Mouse (Mus musculus) midbrain, postnatal 0 days (tissue): ENCODE results near the gene Cish. TPM values are rescaled to one million over a fixed set of nuclear protein-coding genes. Genes with fewer than 3 reads are reported as not detected.

Experiments
- ATAC-seq: fragments of 200-750 bp; cut with Nextera tagmentation; 2 replicates; pipeline ENCODE4 v1.8.0; 2017; ENCODE audit warnings: moderate number of reproducible peaks, mild to moderate bottlenecking, moderate TSS enrichment, moderate library complexity; ENCODE audit not compliant: low FRiP score
- DNase-seq: peaks from one replicate; pipeline ENCODE4 v3.0.0-alpha.2; 2015; ENCODE audit warnings: low spot score
- H3K27ac ChIP-seq: fragments of 300-500 bp; sonication (generic); 2 replicates; pipeline ENCODE4 v1.5.1; 2014; ENCODE audit warnings: low read depth, mild to moderate bottlenecking, low read length, mixed read lengths
- H3K27me3 ChIP-seq: fragments of 300-500 bp; sonication (generic); 2 replicates; pipeline ENCODE4 v1.6.1; 2014; ENCODE audit warnings: low read length, control low read depth, mixed read lengths; ENCODE audit not compliant: insufficient read depth
- H3K36me3 ChIP-seq: fragments of 300-500 bp; sonication (generic); 2 replicates; pipeline ENCODE4 v1.6.1; 2014; ENCODE audit warnings: low read length, control low read depth, mixed read lengths; ENCODE audit not compliant: insufficient read depth
- H3K4me1 ChIP-seq: fragments of 300-500 bp; sonication (generic); 2 replicates; pipeline ENCODE4 v1.6.1; 2014; ENCODE audit warnings: mild to moderate bottlenecking, control low read depth, antibody characterized with exemption, low read length, mixed read lengths; ENCODE audit not compliant: insufficient read depth
- H3K4me2 ChIP-seq: fragments of 300-500 bp; sonication (generic); 2 replicates; pipeline ENCODE4 v1.6.1; 2014; ENCODE audit warnings: low read depth, mild to moderate bottlenecking, low read length, mixed read lengths; ENCODE audit not compliant: poor library complexity, severe bottlenecking
- H3K4me3 ChIP-seq: fragments of 300-500 bp; sonication (generic); 2 replicates; pipeline ENCODE4 v1.5.1; 2014; ENCODE audit warnings: low read depth, mild to moderate bottlenecking, low read length, moderate library complexity
- H3K9ac ChIP-seq: fragments of 300-500 bp; sonication (generic); replicated peaks from 2 replicates; pipeline ENCODE4 v1.6.1; 2014; ENCODE audit warnings: mild to moderate bottlenecking, low read length, moderate library complexity, mixed read lengths; ENCODE audit not compliant: poor library complexity, severe bottlenecking
- H3K9me3 ChIP-seq: fragments of 300-500 bp; sonication (generic); 2 replicates; pipeline ENCODE4 v1.6.1; 2016; ENCODE audit warnings: low read length, control low read depth
- CTCF ChIP-seq: IDR thresholded peaks from 2 replicates; pipeline ENCODE4 v1.5.1; 2016; ENCODE audit warnings: antibody characterized with exemption, mild to moderate bottlenecking
- WGBS: fragments of 180-500 bp; shearing (Covaris S2); extraction: QIAGEN DNeasy Blood & Tissue Kit; methylation state at CpG from one replicate; pipeline ENCODE4 v1.1.7; 2014; 5-methylcytosine and 5-hydroxymethylcytosine counted together
- polyA plus RNA-seq: library from polyadenylated mRNA; unstranded; fragments of >200 nt; fragmentation: Nextera tagmentation; extraction: Ambion mirVana; gene quantifications from 2 replicates; pipeline ENCODE4 v1.2.1, GENCODE M21; 2015
- total RNA-seq: library from RNA; depleted of rRNA; stranded (reverse); fragments of >200 nt; gene quantifications from 2 replicates; pipeline ENCODE4 v1.2.3, GENCODE M21; 2014

Cish gene
- total and polyA plus RNA-seq, 2 experiments from 2014 or later, result 6.0 to 6.7 TPM

DNA sequence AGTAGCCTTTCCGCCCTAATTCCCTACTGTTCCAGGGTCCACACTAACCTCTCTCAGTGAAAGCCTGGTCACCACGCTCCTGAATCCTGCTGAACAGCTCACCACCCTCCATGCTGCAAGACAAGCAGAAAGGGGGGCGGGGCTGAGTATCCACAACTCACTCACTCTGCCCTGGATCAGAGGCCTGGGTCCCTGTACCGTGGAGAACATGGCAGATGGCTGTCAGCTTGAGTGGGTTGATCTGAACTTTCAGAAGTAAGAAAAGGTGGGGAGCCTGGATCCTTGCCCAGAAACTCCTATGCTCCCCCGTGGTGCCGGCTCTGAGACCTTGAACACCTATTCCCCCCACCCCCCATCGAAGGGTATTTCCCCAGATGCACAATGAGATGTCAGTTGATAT is 33.5 kb upstream of the Cish start:
- Histone ChIP-seq H3K36me3 (no peaks in the 10 kb centered on the region), H3K4me2 (no peak overlapping the region), H3K9me3 (no peaks in the 10 kb centered on the region), H3K4me3 (no peak overlapping the region), H3K4me1 (no peaks in the 10 kb centered on the region), H3K27ac (no peak overlapping the region), H3K9ac (no peak overlapping the region), H3K27me3 (no peaks in the 10 kb centered on the region)
- WGBS, result 69% methylated on average over 7 of the region's 7 CpGs
- peak; percentile 51 for DNase-seq
- TF ChIP-seq CTCF, result no peak
- ATAC-seq, result no peak

DNA sequence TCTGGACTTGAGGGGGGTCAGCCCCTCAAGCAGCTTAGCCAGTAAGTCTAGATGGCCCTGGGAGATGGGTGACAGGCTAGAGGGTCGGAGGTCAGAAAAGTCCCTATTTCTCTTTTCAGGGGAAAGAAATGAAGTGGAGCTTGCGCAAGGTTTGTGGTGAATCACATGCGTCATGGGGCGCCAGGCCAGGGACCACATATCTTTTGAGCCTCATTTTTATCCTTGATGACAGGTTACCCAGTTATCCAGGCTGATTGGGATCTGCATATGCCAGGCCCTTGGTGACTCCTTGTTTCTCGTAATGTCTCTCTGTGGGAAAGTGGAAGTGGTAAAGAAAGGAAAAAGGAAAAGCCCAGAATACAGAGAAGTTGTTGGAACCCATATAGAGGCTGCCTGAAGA is 31.9 kb upstream of the Cish start:
- no peak overlapping the region for H3K27ac ChIP-seq
- H3K27me3 ChIP-seq, result no peaks in the 10 kb centered on the region
- no peaks in the 10 kb centered on the region for H3K36me3 ChIP-seq
- 95% methylated on average over 5 of the region's 5 CpGs for WGBS
- no peaks in the 10 kb centered on the region for H3K9me3 ChIP-seq
- H3K4me1 ChIP-seq, result no peaks in the 10 kb centered on the region
- TF ChIP-seq CTCF, result no peak
- DNase-seq (no peak), ATAC-seq (no peak)
- H3K4me3 ChIP-seq, result no peak overlapping the region
- H3K4me2 ChIP-seq, result no peak overlapping the region
- H3K9ac ChIP-seq, result no peak overlapping the region

DNA sequence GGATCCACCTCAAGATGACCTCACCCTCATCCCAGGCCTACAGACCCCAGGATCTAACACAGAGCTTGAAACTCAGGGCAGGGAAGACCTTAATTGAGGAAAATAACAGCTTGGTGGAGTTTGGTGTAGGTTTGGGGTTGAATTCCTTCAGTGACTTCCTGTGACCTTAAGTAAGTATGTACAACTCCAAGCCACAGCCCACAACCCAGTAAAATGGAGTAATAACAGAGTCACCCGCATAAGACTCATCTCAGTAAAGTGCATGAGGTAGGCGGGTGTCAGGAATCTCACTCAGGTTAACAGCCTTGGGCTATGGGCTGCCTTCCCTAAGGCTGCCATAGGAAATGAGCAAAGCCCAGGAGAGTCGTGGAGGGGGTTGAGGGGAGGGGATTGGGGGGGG is 31.1 kb upstream of the Cish start:
- DNase-seq, result no peak
- Histone ChIP-seq H3K9me3 (no peaks in the 10 kb centered on the region), H3K9ac (no peak overlapping the region), H3K4me2 (no peak overlapping the region), H3K27ac (no peak overlapping the region), H3K4me3 (no peak overlapping the region), H3K4me1 (no peaks in the 10 kb centered on the region), H3K36me3 (no peaks in the 10 kb centered on the region), H3K27me3 (no peaks in the 10 kb centered on the region)
- ATAC-seq, result no peak
- no peak for TF ChIP-seq CTCF
- WGBS, result 73% methylated on average over 3 of the region's 3 CpGs

DNA sequence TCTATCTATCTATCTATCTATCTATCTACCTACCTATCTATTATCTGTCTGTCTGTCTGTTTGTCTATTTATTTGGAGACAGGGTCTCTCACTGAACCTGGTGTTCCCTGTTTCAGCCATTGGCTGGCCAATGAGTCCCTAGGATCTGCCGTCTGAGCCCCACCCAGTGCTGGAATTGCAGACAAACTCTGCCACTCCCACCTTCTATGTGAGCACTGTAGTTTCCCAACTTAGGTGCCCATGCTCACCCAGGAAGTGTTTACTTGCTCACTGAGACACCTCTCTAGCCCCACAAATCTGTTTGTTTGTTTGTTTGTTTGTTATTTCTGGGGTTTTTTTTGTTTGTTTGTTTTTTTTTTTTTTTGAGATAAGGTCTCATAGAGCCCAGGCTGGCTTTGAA is 28.8 kb upstream of the Cish start:
- H3K4me3 ChIP-seq, result no peak overlapping the region
- WGBS, result 93% methylated on average over 1 of the region's 1 CpGs
- TF ChIP-seq CTCF, result no peak
- no peaks in the 10 kb centered on the region for H3K9me3 ChIP-seq
- no peaks in the 10 kb centered on the region for H3K36me3 ChIP-seq
- H3K9ac ChIP-seq, result no peak overlapping the region
- H3K27ac ChIP-seq, result no peak overlapping the region
- no peak for ATAC-seq
- H3K4me2 ChIP-seq, result no peak overlapping the region
- DNase-seq, result no peak
- no peaks in the 10 kb centered on the region for H3K4me1 ChIP-seq
- H3K27me3 ChIP-seq, result no peaks in the 10 kb centered on the region

DNA sequence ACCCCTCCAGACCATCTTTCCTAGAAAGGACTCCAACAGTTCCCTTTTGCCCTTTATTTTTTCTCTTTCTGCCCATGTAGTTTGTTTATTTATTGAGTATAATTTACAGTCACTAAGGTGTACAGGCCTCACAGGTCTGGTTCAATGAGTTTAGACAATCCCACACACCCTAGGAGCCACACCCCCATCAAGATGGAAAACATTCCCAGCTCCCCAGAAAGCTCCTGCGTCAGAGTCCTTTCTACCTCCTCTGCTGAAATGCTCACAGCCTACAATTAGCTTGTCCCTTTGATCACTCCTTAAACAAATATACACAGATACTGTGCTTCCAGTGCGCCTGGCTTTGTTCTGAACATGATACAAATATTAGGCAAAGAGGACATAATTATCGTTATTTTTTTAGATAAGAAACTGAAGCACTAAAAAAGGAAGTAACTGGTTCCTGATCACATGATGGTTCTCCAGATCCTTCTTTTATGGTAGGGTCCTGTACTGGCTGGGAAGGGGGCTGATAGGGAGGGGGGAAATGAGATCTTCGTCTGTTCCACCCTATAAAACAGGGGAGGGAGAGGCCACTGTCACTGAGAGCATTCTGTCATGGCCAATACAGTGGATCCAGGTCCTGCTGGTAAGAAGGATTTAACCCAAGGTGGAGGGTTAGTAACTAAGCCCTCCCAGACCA is 28.0 kb upstream of the Cish start:
- ATAC-seq (no peak), DNase-seq (no peak)
- Histone ChIP-seq H3K9ac (no peak overlapping the region), H3K27me3 (no peaks in the 10 kb centered on the region), H3K4me1 (no peaks in the 10 kb centered on the region), H3K27ac (no peak overlapping the region), H3K4me3 (no peak overlapping the region), H3K9me3 (no peaks in the 10 kb centered on the region), H3K4me2 (no peak overlapping the region), H3K36me3 (no peaks in the 10 kb centered on the region)
- TF ChIP-seq CTCF, result no peak
- WGBS, result 59% methylated on average over 4 of the region's 4 CpGs

DNA sequence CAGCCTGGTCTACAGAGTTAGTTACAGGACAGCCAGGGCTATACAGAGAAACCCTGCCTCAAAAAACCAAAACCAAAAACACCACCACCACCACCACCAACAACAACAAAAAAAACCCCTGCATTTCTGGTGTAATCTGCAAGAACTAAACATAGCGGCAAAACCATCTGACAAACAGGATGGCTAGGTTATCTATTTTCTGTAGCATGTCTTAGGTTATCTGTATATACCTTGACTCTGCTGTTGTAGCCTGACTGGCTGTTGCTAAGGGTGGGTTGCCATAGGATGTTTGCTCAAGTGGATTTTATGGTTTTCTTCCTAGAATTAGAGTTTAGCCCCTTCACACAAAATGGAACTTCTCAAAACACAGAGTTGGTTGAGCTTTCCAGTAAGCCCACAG is 26.1 kb upstream of the Cish start:
- Histone ChIP-seq H3K36me3 (no peaks in the 10 kb centered on the region), H3K4me2 (no peak overlapping the region), H3K9me3 (no peaks in the 10 kb centered on the region), H3K27me3 (no peaks in the 10 kb centered on the region), H3K27ac (no peak overlapping the region), H3K9ac (no peak overlapping the region), H3K4me3 (no peak overlapping the region), H3K4me1 (no peaks in the 10 kb centered on the region)
- 97% methylated on average over 1 of the region's 1 CpGs for WGBS
- no peak for DNase-seq
- no peak for TF ChIP-seq CTCF
- ATAC-seq, result no peak
